9 mouse cellular contexts compared by ENCODE assay signal in the genomic region with DNA sequence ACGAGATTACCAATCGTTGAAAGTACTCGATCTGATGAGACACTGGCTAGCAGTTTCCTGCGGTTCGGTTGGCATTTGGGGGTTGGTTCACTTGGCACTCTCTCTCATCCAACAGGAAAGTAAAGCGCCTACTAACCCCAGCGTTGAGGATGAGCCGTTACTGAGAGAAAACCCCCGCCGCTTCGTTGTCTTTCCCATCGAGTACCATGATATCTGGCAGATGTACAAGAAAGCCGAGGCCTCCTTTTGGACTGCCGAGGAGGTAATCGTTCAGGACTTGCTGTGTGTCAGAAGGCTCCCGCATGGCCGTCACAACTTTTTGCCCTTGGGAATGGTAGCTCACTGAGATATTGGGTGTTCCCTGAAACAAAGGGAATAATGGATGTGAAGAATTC. TPM values are rescaled to one million over a fixed set of nuclear protein-coding genes. Genes with fewer than 3 reads are reported as not detected.
DNase-seq lines count a peak whose midpoint lies in the region; ATAC-seq and TF ChIP-seq lines count a peak whose summit lies in the region.
"Had no signal": no experiment of that assay in that cellular context is flagged by ENCODE, and none has a peak within 500 bp of the region (broad histone marks: within the 10 kb centered on the region; RNA-seq: fewer than 3 reads in every experiment).

No protein-coding gene starts in this region.

- under 1% methylated on average over 17 of the region's 17 CpGs for WGBS in heart, embryonic 16.5 days
- 1% methylated on average over 17 of the region's 17 CpGs for WGBS in hindbrain, embryonic 10.5 days
- under 1% methylated on average over 17 of the region's 17 CpGs for WGBS in midbrain, embryonic 11.5 days

- H3K9me3 ChIP-seq in heart, embryonic 16.5 days (replicated peaks; ENCODE audit: control insufficient read depth, low read length): no peaks in the 10 kb centered on the region
- no peaks in the 10 kb centered on the region for H3K9me3 ChIP-seq in MEL (replicated peaks; ENCODE audit: insufficient read depth, low read length)
- H3K9me3 ChIP-seq in hindbrain, embryonic 10.5 days: no peaks in the 10 kb centered on the region
- H3K9me3 ChIP-seq in midbrain, embryonic 11.5 days (ENCODE audit: control insufficient read depth, low read length): no peaks in the 10 kb centered on the region

- no peak for ATAC-seq in heart, embryonic 16.5 days (replicated peaks; ENCODE audit: extremely low read depth, insufficient read depth, low FRiP score)
- no peak for ATAC-seq in midbrain, embryonic 11.5 days (ENCODE audit: low FRiP score)

- no peak for TF ChIP-seq CTCF in MEL (IDR thresholded peaks at IDR 0.05 in 2 of 3, conservative IDR thresholded peaks at IDR 0.05 in 1 of 3; ENCODE audit: control insufficient read depth in 1 of 3, insufficient read depth in 1 of 3, low read depth in 2 of 3, low read length in 3 of 3, poor library complexity in 1 of 3, severe bottlenecking in 1 of 3)

- peak overlapping the region; percentile 90 for H3K9ac ChIP-seq in heart, embryonic 16.5 days (ENCODE audit: low read length)
- peak overlapping the region; percentile 98 for H3K9ac ChIP-seq in MEL (ENCODE audit: control insufficient read depth, low read depth, low read length, poor library complexity, severe bottlenecking)
- H3K9ac ChIP-seq in midbrain, embryonic 11.5 days (ENCODE audit: low read length): peak overlapping the region; percentile 99

- TF ChIP-seq POLR2A in MEL (IDR thresholded peaks at IDR 0.05; ENCODE audit: control insufficient read depth in 1 of 2, insufficient read depth in 1 of 2, low read depth in 1 of 2, low read length in 2 of 2, poor library complexity in 1 of 2): no peak

- TF ChIP-seq EP300 in MEL (IDR thresholded peaks at IDR 0.05; ENCODE audit: low read depth in 1 of 2, low read length in 2 of 2): no peak

- peaks cover 21% of the 10 kb centered on the region for H3K4me1 ChIP-seq in heart, embryonic 16.5 days (ENCODE audit: control insufficient read depth, insufficient read depth, low read length)
- peaks cover 3 to 22% of the 10 kb centered on the region in 2 experiments for H3K4me1 ChIP-seq in MEL (ENCODE audit: control insufficient read depth in 1 of 2, insufficient read depth in 2 of 2, low read length in 2 of 2)
- H3K4me1 ChIP-seq in hindbrain, embryonic 10.5 days (replicated peaks): peaks cover 53% of the 10 kb centered on the region
- peaks cover 27% of the 10 kb centered on the region for H3K4me1 ChIP-seq in midbrain, embryonic 11.5 days (ENCODE audit: control insufficient read depth, insufficient read depth, low read length)

- peak overlapping the region; percentile 75 for H3K27ac ChIP-seq in heart, embryonic 16.5 days (ENCODE audit: low read length)
- peak overlapping the region; percentile 87 for H3K27ac ChIP-seq in MEL (ENCODE audit: control insufficient read depth, low read depth, low read length)
- H3K27ac ChIP-seq in hindbrain, embryonic 10.5 days: peak overlapping the region; percentile 99
- peak overlapping the region; percentile 38 for H3K27ac ChIP-seq in midbrain, embryonic 11.5 days (ENCODE audit: low read depth, low read length)

- no peak for DNase-seq in heart, adult 18-20 months
- DNase-seq in MEL (ENCODE audit: low read depth, low spot score): no peak
- DNase-seq in hindbrain, embryonic 10.5 days (ENCODE audit: low spot score): no peak
- DNase-seq in midbrain, embryonic 11.5 days (ENCODE audit: low spot score, missing footprints): no peak
- no peak for DNase-seq in right cerebral cortex, postnatal 36 days (ENCODE audit: low spot score in 2 of 2)
- DNase-seq in natural killer cell, adult 2 months (ENCODE audit: low spot score in 2 of 2): no peak
- no peak for DNase-seq in urinary bladder, postnatal 25 days (ENCODE audit: low spot score)

- H3K27me3 ChIP-seq in heart, embryonic 16.5 days (ENCODE audit: control insufficient read depth, insufficient read depth, low read length): no peaks in the 10 kb centered on the region
- H3K27me3 ChIP-seq in MEL (ENCODE audit: control insufficient read depth in 1 of 2, insufficient read depth in 2 of 2, low read length in 2 of 2): no peaks in the 10 kb centered on the region
- no peaks in the 10 kb centered on the region for H3K27me3 ChIP-seq in hindbrain, embryonic 10.5 days (ENCODE audit: insufficient read depth, poor library complexity, severe bottlenecking)
- no peaks in the 10 kb centered on the region for H3K27me3 ChIP-seq in midbrain, embryonic 11.5 days (ENCODE audit: control insufficient read depth, insufficient read depth, low read length)
- H3K27me3 ChIP-seq: Patski had no signal

- peaks cover 32% of the 10 kb centered on the region for H3K79me2 ChIP-seq in MEL (ENCODE audit: control insufficient read depth, insufficient read depth, low read length, poor library complexity)

- H3K36me3 ChIP-seq in heart, embryonic 16.5 days (ENCODE audit: control insufficient read depth, insufficient read depth): peaks cover 13% of the 10 kb centered on the region
- peaks cover 3 to 25% of the 10 kb centered on the region in 2 experiments for H3K36me3 ChIP-seq in MEL (ENCODE audit: control insufficient read depth in 1 of 2, insufficient read depth in 2 of 2, low read length in 2 of 2)
- H3K36me3 ChIP-seq in hindbrain, embryonic 10.5 days: peaks cover 54% of the 10 kb centered on the region
- H3K36me3 ChIP-seq in midbrain, embryonic 11.5 days (ENCODE audit: control insufficient read depth, insufficient read depth, low read length): peaks cover 12% of the 10 kb centered on the region; the same call in 1 of the 2 replicates

- peak overlapping the region; percentile 94 for H3K4me3 ChIP-seq in heart, embryonic 16.5 days (ENCODE audit: low read length)
- peak overlapping the region; percentile 57 to 94 for H3K4me3 ChIP-seq in MEL (ENCODE audit: control insufficient read depth in 1 of 2, insufficient read depth in 1 of 2, low read depth in 2 of 2, low read length in 2 of 2)
- H3K4me3 ChIP-seq in hindbrain, embryonic 10.5 days: peak overlapping the region; percentile 96
- H3K4me3 ChIP-seq in midbrain, embryonic 11.5 days (ENCODE audit: low read depth, low read length): peak overlapping the region; percentile 91

- no peak for TF ChIP-seq RAD21 in MEL (IDR thresholded peaks at IDR 0.05; ENCODE audit: low read depth, low read length)

- peak overlapping the region; percentile 69 for H3K4me2 ChIP-seq in heart, embryonic 16.5 days (ENCODE audit: low read depth, low read length)
- H3K4me2 ChIP-seq in midbrain, embryonic 11.5 days: peak overlapping the region; percentile 77

TF ChIP-seq in MEL, 35 proteins besides CTCF, POLR2A, EP300 and RAD21:
- TF ChIP-seq NRF1 (IDR thresholded peaks at IDR 0.05; ENCODE audit: insufficient read depth, low read depth, low read length, poor library complexity, severe bottlenecking) (no peak), MYC (IDR thresholded peaks at IDR 0.05; ENCODE audit: low read depth, low read length) (0 out of 2 replicates have a peak, but pooled peaks have one; percentile 7)

RNA-seq across cellular contexts. Expression of a gene that starts 0.8 kb away (rescaled TPM):
- 231 and 265 TPM in 2 replicates for polyA plus RNA-seq in heart, embryonic 16.5 days (2015; fragmentation: Nextera tagmentation; extraction: Ambion mirVana)
- 1 to 10 TPM; 2.0 to 3.4 TPM for total RNA-seq in heart, adult 18-20 months (2021)
- 81.2 and 88.2 TPM in 2 replicates for total RNA-seq in MEL (2012; rRNA removed)
- 100 to 1,000 TPM; 127 to 158 TPM for polyA plus RNA-seq in MEL (2012; ENCODE audit: insufficient read depth in 1 of 2, insufficient read length in 2 of 2, low read depth in 1 of 2, low replicate concordance in 2 of 2, missing spikeins in 1 of 2)
- 552 and 686 TPM in 2 replicates for polyA plus RNA-seq in hindbrain, embryonic 10.5 days (2016; fragmentation: Nextera tagmentation; extraction: Ambion mirVana)
- polyA plus RNA-seq in midbrain, embryonic 11.5 days (2014; fragmentation: Nextera tagmentation; extraction: Ambion mirVana): 542 and 553 TPM in 2 replicates

RNA-seq across cellular contexts. Expression of a gene that starts 27.2 kb away (rescaled TPM):
- 0.97 and 1.5 TPM in 2 replicates for polyA plus RNA-seq in heart, embryonic 16.5 days (2015; fragmentation: Nextera tagmentation; extraction: Ambion mirVana)
- total RNA-seq in heart, adult 18-20 months (2021): 1 to 10 TPM; 3.3 to 3.9 TPM
- total RNA-seq in MEL (2012; rRNA removed): not detected in 2 replicates
- polyA plus RNA-seq in MEL (2012; ENCODE audit: insufficient read depth in 1 of 2, insufficient read length in 2 of 2, low read depth in 1 of 2, low replicate concordance in 2 of 2, missing spikeins in 1 of 2): not detected
- polyA plus RNA-seq in hindbrain, embryonic 10.5 days (2016; fragmentation: Nextera tagmentation; extraction: Ambion mirVana): 0.34 and 0.55 TPM in 2 replicates
- 0.57 and 1.7 TPM in 2 replicates for polyA plus RNA-seq in midbrain, embryonic 11.5 days (2014; fragmentation: Nextera tagmentation; extraction: Ambion mirVana)

RNA-seq across cellular contexts. Expression of a gene that starts 57.7 kb away (rescaled TPM):
- polyA plus RNA-seq in heart, embryonic 16.5 days (2015; fragmentation: Nextera tagmentation; extraction: Ambion mirVana): 20.3 and 21.1 TPM in 2 replicates
- total RNA-seq in heart, adult 18-20 months (2021): 10 to 100 TPM; 11.6 to 12.4 TPM
- 1.8 and 2.4 TPM in 2 replicates for total RNA-seq in MEL (2012; rRNA removed)
- 1 to 10 TPM in 1 of 2 experiments, not detected in 1; 7.2 TPM for polyA plus RNA-seq in MEL (2012; ENCODE audit: insufficient read depth in 1 of 2, insufficient read length in 2 of 2, low read depth in 1 of 2, low replicate concordance in 2 of 2, missing spikeins in 1 of 2)
- 13.2 and 14.0 TPM in 2 replicates for polyA plus RNA-seq in hindbrain, embryonic 10.5 days (2016; fragmentation: Nextera tagmentation; extraction: Ambion mirVana)
- 15.8 and 17.0 TPM in 2 replicates for polyA plus RNA-seq in midbrain, embryonic 11.5 days (2014; fragmentation: Nextera tagmentation; extraction: Ambion mirVana)

Comparison
In these comparisons a context has a peak if more than half of its experiments do, and no peak if none do; other contexts are left out.
1. H3K27ac ChIP-seq: peak in every context shown above with its lines; median percentile 99 in hindbrain, embryonic 10.5 days; 87 in MEL; 75 in heart, embryonic 16.5 days; 38 in midbrain, embryonic 11.5 days.